Mouse (Mus musculus): ENCODE data around the gene Rora.

GRCm38 (mm10) chr9:69087325-69087724 lies 433.7 kb downstream of the Rora start:
- no peak for TF ChIP-seq MYOG (IDR thresholded peaks at IDR 0.05; ENCODE audit: control insufficient read depth, extremely low read depth, insufficient read length)
- TF ChIP-seq CTCF (IDR thresholded peaks at IDR 0.05; ENCODE audit: control insufficient read depth, insufficient read depth, insufficient read length): no peak
